ENCODE assay signal across 12 mouse cellular contexts in the genomic region with DNA sequence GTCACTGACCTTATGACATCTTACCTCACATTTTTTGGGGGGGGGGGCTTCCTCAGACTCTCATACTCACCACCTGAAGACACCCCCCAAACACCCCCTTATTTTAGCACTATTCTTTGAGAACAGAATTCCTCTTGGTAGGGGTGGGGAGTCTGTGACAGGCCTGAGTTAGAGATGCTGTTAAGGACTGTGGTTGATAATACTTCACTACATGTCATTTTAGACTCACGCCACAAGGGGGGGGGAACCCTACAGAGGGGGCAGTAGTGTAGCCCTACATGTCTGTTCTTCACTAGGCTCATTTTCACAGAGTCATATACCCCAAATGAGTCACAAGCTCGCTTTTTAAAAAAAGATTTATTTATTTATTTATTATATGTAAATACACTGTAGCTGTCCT. TPM values are rescaled to one million over a fixed set of nuclear protein-coding genes. Genes with fewer than 3 reads are reported as not detected.
DNase-seq lines count a peak whose midpoint lies in the region; ATAC-seq and TF ChIP-seq lines count a peak whose summit lies in the region.
"Had no signal": no experiment of that assay in that cellular context is flagged by ENCODE, and none has a peak within 500 bp of the region (broad histone marks: within the 10 kb centered on the region; RNA-seq: fewer than 3 reads in every experiment).

No protein-coding gene starts in this region.

- peaks cover 45% of the 10 kb centered on the region for H3K27me3 ChIP-seq in liver, postnatal 0 days (ENCODE audit: insufficient read depth, low read length)

- H3K4me2 ChIP-seq in liver, postnatal 0 days (ENCODE audit: low read depth, low read length) = no peak overlapping the region
- H3K4me2 ChIP-seq: embryonic facial prominence, embryonic 13.5 days; hindbrain, embryonic 15.5 days had no signal

- no peak overlapping the region for H3K9ac ChIP-seq in liver, postnatal 0 days (replicated peaks)
- H3K9ac ChIP-seq: embryonic facial prominence, embryonic 13.5 days; hindbrain, embryonic 15.5 days had no signal

- H3K4me3 ChIP-seq in gastrocnemius, adult 2 months = no peak overlapping the region
- H3K4me3 ChIP-seq in liver, postnatal 0 days (ENCODE audit: low read depth, low read length) = no peak overlapping the region
- H3K4me3 ChIP-seq: embryonic facial prominence, embryonic 13.5 days; hindbrain, embryonic 15.5 days had no signal

- no peak for ATAC-seq in liver, postnatal 0 days
- ATAC-seq in granulocyte monocyte progenitor cell, adult 5-6 weeks (replicated peaks; ENCODE audit: poor library complexity, severe bottlenecking) = no peak

- intact Hi-C loops in gastrocnemius, adult 2 months (cut with DNase I) = loop anchor here (2.0 to 5.0 kb wide), 2 partner anchors 96 to 159 kb away; no protein-coding TSS in a partner anchor
- intact Hi-C loops in gastrocnemius, postnatal 14 days (cut with DNase I; ENCODE audit: low total_unique reads) = loop anchor here (5.0 to 10.0 kb wide), 2 partner anchors 162 to 254 kb away; no protein-coding TSS in a partner anchor

- no peak for DNase-seq in gastrocnemius, adult 2 months
- no peak for DNase-seq in gastrocnemius, postnatal 14 days
- DNase-seq in liver, postnatal 0 days = no peak
- DNase-seq in liver (no peak), 3T3-L1 (ENCODE audit: low read depth, low spot score) (peak; percentile 40), NIH3T3 (ENCODE audit: low read depth) (peak; percentile 29)
- DNase-seq in cerebellum, adult 11-12 months = no peak
- DNase-seq: right cerebral cortex, postnatal 25 days had no signal

- no peaks in the 10 kb centered on the region for H3K36me3 ChIP-seq in liver, postnatal 0 days (replicated peaks; ENCODE audit: insufficient read depth, low read length)
- H3K36me3 ChIP-seq: embryonic facial prominence, embryonic 13.5 days; hindbrain, embryonic 15.5 days had no signal

- peak; percentile 21; the same call in 1 of the 2 replicates for TF ChIP-seq CTCF in gastrocnemius, adult 2 months (IDR thresholded peaks at IDR 0.05)
- peak; percentile 33 for TF ChIP-seq CTCF in liver, postnatal 0 days (IDR thresholded peaks at IDR 0.05; ENCODE audit: low read depth)

- WGBS in liver, postnatal 0 days (ENCODE audit: insufficient replicate concordance) = 61% methylated on average over 2 of the region's 2 CpGs

- H3K27ac ChIP-seq in gastrocnemius, adult 2 months = no peak overlapping the region
- no peak overlapping the region for H3K27ac ChIP-seq in liver, postnatal 0 days (ENCODE audit: low read depth)
- H3K27ac ChIP-seq: embryonic facial prominence, embryonic 13.5 days; hindbrain, embryonic 15.5 days had no signal

- TF ChIP-seq EP300 in liver, postnatal 0 days (IDR thresholded peaks at IDR 0.05; ENCODE audit: low read depth) = no peak

- H3K9me3 ChIP-seq in liver, postnatal 0 days (ENCODE audit: low read length) = no peaks in the 10 kb centered on the region
- H3K9me3 ChIP-seq: embryonic facial prominence, embryonic 13.5 days; hindbrain, embryonic 15.5 days had no signal

- peaks cover 12% of the 10 kb centered on the region for H3K4me1 ChIP-seq in liver, postnatal 0 days (ENCODE audit: insufficient read depth)

RNA-seq across cellular contexts. Expression of a gene that starts 1.7 kb away (rescaled TPM):
- total RNA-seq in gastrocnemius, adult 2 months (2021) = 10 to 100 TPM; 11.2 to 11.3 TPM
- total RNA-seq in gastrocnemius, postnatal 14 days (2021) = 1 to 10 TPM; 7.1 to 8.8 TPM
- 0.31 and 0.33 TPM in 2 replicates for polyA plus RNA-seq in liver, postnatal 0 days (2015; fragmentation: Nextera tagmentation; extraction: Ambion mirVana)
- total RNA-seq in granulocyte monocyte progenitor cell, adult 5-6 weeks (2014; fragmentation: Nextera tagmentation) = not detected in 2 replicates
- not detected in 2 replicates for total RNA-seq in granulocyte monocyte progenitor cell, adult 5-6 weeks (2017)
- polyA plus RNA-seq: C2C12 had no signal

Comparison
In these comparisons a context has a peak if more than half of its experiments do, and no peak if none do; other contexts are left out.
1. DNase-seq: peak in 3T3-L1 (single experiment) and NIH3T3 (single experiment); none in gastrocnemius, adult 2 months (single experiment), gastrocnemius, postnatal 14 days (single experiment), liver, postnatal 0 days (single experiment), liver (single experiment) and cerebellum, adult 11-12 months (single experiment).
2. RNA of a gene that starts 1.7 kb away (total RNA-seq): 11.2 to 11.3 TPM in gastrocnemius, adult 2 months and 7.1 to 8.8 TPM in gastrocnemius, postnatal 14 days; not detected in granulocyte monocyte progenitor cell, adult 5-6 weeks; every median in the first group is over 4 times any median in the second.